Mouse (Mus musculus) C2C12 (cell line): Measurements from ENCODE around the gene Fbxo10.

ENCODE experiments used
- CEBPB ChIP-seq: IDR thresholded peaks from one replicate; pipeline ENCODE4 v1.6.1; 2011; ENCODE audit warnings: low read depth, mild to moderate bottlenecking, control low read depth, moderate library complexity
- CTCF ChIP-seq: IDR thresholded peaks from one replicate; pipeline ENCODE4 v1.5.1; 2011; ENCODE audit not compliant: control insufficient read depth, insufficient read depth, insufficient read length
- FOSL1 ChIP-seq: IDR thresholded peaks from one replicate; pipeline ENCODE4 v1.8.0; 2011; ENCODE audit warnings: mild to moderate bottlenecking, low read length; ENCODE audit not compliant: poor library complexity, insufficient read depth, severe bottlenecking
- MAX ChIP-seq: IDR thresholded peaks from one replicate; pipeline ENCODE4 v1.6.1; 2011; ENCODE audit warnings: mild to moderate bottlenecking, control low read depth
- MYOG ChIP-seq: IDR thresholded peaks from one replicate; pipeline ENCODE4 v1.6.1; 2011; ENCODE audit not compliant: control insufficient read depth, insufficient read length; ENCODE audit errors: extremely low read depth
- USF1 ChIP-seq: IDR thresholded peaks from one replicate; pipeline ENCODE4 v1.6.1; 2011; ENCODE audit warnings: low read depth, mild to moderate bottlenecking, control low read depth, moderate library complexity

- no peak for TF ChIP-seq CTCF
- TF ChIP-seq FOSL1, result no peak
- no peak for TF ChIP-seq MAX
- no peak for TF ChIP-seq USF1
- no peak for TF ChIP-seq MYOG
- no peak for TF ChIP-seq CEBPB
These were observed 79.0 kb downstream of the Fbxo10 start for GRCm38 (mm10) chr4:45005452-45005851.
